8 mouse cellular contexts compared by ENCODE assay signal in the genomic region with DNA sequence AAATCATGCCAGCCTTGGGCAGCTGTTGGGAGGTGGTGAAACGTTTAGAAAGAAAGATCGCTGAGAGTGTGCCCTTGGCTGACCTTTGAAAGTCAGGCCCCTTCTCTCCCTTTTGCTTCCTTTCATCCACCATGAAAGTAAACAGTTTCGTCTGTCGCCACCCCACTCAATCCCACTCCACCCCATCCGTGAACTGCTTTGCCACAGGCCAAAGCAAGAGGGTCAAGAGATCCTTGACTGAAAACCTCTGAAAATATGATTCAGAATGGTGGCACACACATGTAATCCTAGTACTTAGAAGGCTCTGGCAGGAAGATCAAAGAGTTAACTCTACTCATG. TPM values are rescaled to one million over a fixed set of nuclear protein-coding genes. Genes with fewer than 3 reads are reported as not detected.
A peak's percentile ranks its signal among the peaks of the same experiment; 100 is the strongest.
DNase-seq lines count a peak whose midpoint lies in the region; ATAC-seq and TF ChIP-seq lines count a peak whose summit lies in the region.

No protein-coding gene starts in this region.

- no peak for TF ChIP-seq CTCF in MEL (IDR thresholded peaks at IDR 0.05 in 2 of 3, conservative IDR thresholded peaks at IDR 0.05 in 1 of 3; ENCODE audit: control insufficient read depth in 1 of 3, insufficient read depth in 1 of 3, low read depth in 2 of 3, low read length in 3 of 3, poor library complexity in 1 of 3, severe bottlenecking in 1 of 3)

- peak; percentile 6; the same call in 1 of the 2 replicates for ATAC-seq in heart, embryonic 12.5 days (ENCODE audit: insufficient number of reproducible peaks, low FRiP score)
- no peak; the same call in 1 of the 2 replicates for ATAC-seq in hindbrain, embryonic 15.5 days (ENCODE audit: low FRiP score, low read depth)
- no peak for ATAC-seq in erythroid progenitor cell, adult 5-6 weeks (replicated peaks; ENCODE audit: low FRiP score, poor library complexity, severe bottlenecking)

- peak overlapping the region; percentile 66 for H3K4me3 ChIP-seq in heart, embryonic 12.5 days
- peak overlapping the region; percentile 59 to 93 for H3K4me3 ChIP-seq in MEL (ENCODE audit: control insufficient read depth in 1 of 2, insufficient read depth in 1 of 2, low read depth in 2 of 2, low read length in 2 of 2)
- peak overlapping the region; percentile 54 for H3K4me3 ChIP-seq in hindbrain, embryonic 15.5 days

- intact Hi-C loops in heart, postnatal 10 days (cut with DNase I), result loop anchor here (1.0 kb wide), 1 partner anchor 193 kb away; no protein-coding TSS in a partner anchor

- TF ChIP-seq POLR2A in MEL (IDR thresholded peaks at IDR 0.05; ENCODE audit: control insufficient read depth in 1 of 2, insufficient read depth in 1 of 2, low read depth in 1 of 2, low read length in 2 of 2, poor library complexity in 1 of 2), result no peak

- no peaks in the 10 kb centered on the region for H3K4me1 ChIP-seq in heart, embryonic 12.5 days (replicated peaks)
- peaks cover 0 to 6% of the 10 kb centered on the region in 2 experiments; a peak in 1 of 4 replicates for H3K4me1 ChIP-seq in MEL (ENCODE audit: control insufficient read depth in 1 of 2, insufficient read depth in 2 of 2, low read length in 2 of 2)
- 0 out of 2 replicates have a peak, but pooled peaks cover 5% of the 10 kb centered on the region for H3K4me1 ChIP-seq in hindbrain, embryonic 15.5 days (replicated peaks)

- TF ChIP-seq EP300 in MEL (IDR thresholded peaks at IDR 0.05; ENCODE audit: low read depth in 1 of 2, low read length in 2 of 2), result no peak

- peak overlapping the region; percentile 48; the same call in 1 of the 2 replicates for H3K27ac ChIP-seq in heart, embryonic 12.5 days (ENCODE audit: poor library complexity, severe bottlenecking)
- peak overlapping the region; percentile 27 for H3K27ac ChIP-seq in MEL (ENCODE audit: control insufficient read depth, low read depth, low read length)
- peak overlapping the region; percentile 77 for H3K27ac ChIP-seq in hindbrain, embryonic 15.5 days (replicated peaks)

- H3K79me2 ChIP-seq in MEL (ENCODE audit: control insufficient read depth, insufficient read depth, low read length, poor library complexity), result peaks cover 1% of the 10 kb centered on the region; the same call in 1 of the 2 replicates

- WGBS in heart, embryonic 12.5 days, result 32% methylated on average over 5 of the region's 5 CpGs
- 17% methylated on average over 5 of the region's 5 CpGs for WGBS in hindbrain, embryonic 15.5 days

- no peak for DNase-seq in heart, postnatal 10 days
- no peak for DNase-seq in MEL (ENCODE audit: low read depth, low spot score)
- peak; percentile 39 to 52 for DNase-seq in lung, postnatal 4 days
- no peak for DNase-seq in embryo, embryonic 11 days
- no peak for DNase-seq in right cerebral cortex, postnatal 25 days

- peaks cover 10% of the 10 kb centered on the region; the same call in 1 of the 2 replicates for H3K36me3 ChIP-seq in heart, embryonic 12.5 days
- peaks cover 0 to 2% of the 10 kb centered on the region in 2 experiments; a peak in 1 of 4 replicates for H3K36me3 ChIP-seq in MEL (ENCODE audit: control insufficient read depth in 1 of 2, insufficient read depth in 2 of 2, low read length in 2 of 2)
- H3K36me3 ChIP-seq in hindbrain, embryonic 15.5 days, result no peaks in the 10 kb centered on the region

- no peaks in the 10 kb centered on the region for H3K27me3 ChIP-seq in heart, embryonic 12.5 days (replicated peaks)
- no peaks in the 10 kb centered on the region for H3K27me3 ChIP-seq in MEL (ENCODE audit: control insufficient read depth in 1 of 2, insufficient read depth in 2 of 2, low read length in 2 of 2)
- no peaks in the 10 kb centered on the region for H3K27me3 ChIP-seq in hindbrain, embryonic 15.5 days

- H3K9me3 ChIP-seq in heart, embryonic 12.5 days (replicated peaks), result no peaks in the 10 kb centered on the region
- no peaks in the 10 kb centered on the region for H3K9me3 ChIP-seq in MEL (replicated peaks; ENCODE audit: insufficient read depth, low read length)
- H3K9me3 ChIP-seq in hindbrain, embryonic 15.5 days, result no peaks in the 10 kb centered on the region

- H3K4me2 ChIP-seq in heart, embryonic 12.5 days, result peak overlapping the region; percentile 68
- H3K4me2 ChIP-seq in hindbrain, embryonic 15.5 days, result peak overlapping the region; percentile 69

- TF ChIP-seq RAD21 in MEL (IDR thresholded peaks at IDR 0.05; ENCODE audit: low read depth, low read length), result no peak

- peak overlapping the region; percentile 64; the same call in 1 of the 2 replicates for H3K9ac ChIP-seq in heart, embryonic 12.5 days
- peak overlapping the region; percentile 55 for H3K9ac ChIP-seq in MEL (ENCODE audit: control insufficient read depth, low read depth, low read length, poor library complexity, severe bottlenecking)
- peak overlapping the region; percentile 52 for H3K9ac ChIP-seq in hindbrain, embryonic 15.5 days

TF ChIP-seq in MEL, 35 proteins besides CTCF, POLR2A, EP300 and RAD21:
- no peak for TF ChIP-seq MAZ (IDR thresholded peaks at IDR 0.05; ENCODE audit: low read depth, low read length)
- TF ChIP-seq CHD1 (IDR thresholded peaks at IDR 0.05; ENCODE audit: low read depth, low read length), result no peak
- TF ChIP-seq UBTF (IDR thresholded peaks at IDR 0.05; ENCODE audit: borderline replicate concordance, insufficient read depth, low read depth, low read length), result no peak
- no peak for TF ChIP-seq RCOR1 (IDR thresholded peaks at IDR 0.05; ENCODE audit: low read depth, low read length)
- TF ChIP-seq ELF1 (IDR thresholded peaks at IDR 0.05; ENCODE audit: low read depth, low read length), result no peak
- no peak for TF ChIP-seq ZC3H11A (IDR thresholded peaks at IDR 0.05; ENCODE audit: low read depth, low read length)

RNA-seq across cellular contexts. Expression of gene Tep1, which starts 0.4 kb away (rescaled TPM):
- polyA plus RNA-seq in heart, embryonic 12.5 days (2016; fragmentation: Nextera tagmentation; extraction: Ambion mirVana), result 6.0 and 6.1 TPM in 2 replicates
- 10 to 100 TPM; 10.9 to 11.6 TPM for total RNA-seq in heart, postnatal 10 days (2021)
- 19.5 and 36.8 TPM in 2 replicates for total RNA-seq in MEL (2012; rRNA removed)
- 10 to 100 TPM in 1 of 2 experiments, not detected in 1; 13.7 TPM for polyA plus RNA-seq in MEL (2012; ENCODE audit: insufficient read depth in 1 of 2, insufficient read length in 2 of 2, low read depth in 1 of 2, low replicate concordance in 2 of 2, missing spikeins in 1 of 2)
- 2.0 and 2.9 TPM in 2 replicates for polyA plus RNA-seq in hindbrain, embryonic 15.5 days (2015; fragmentation: Nextera tagmentation; extraction: Ambion mirVana)
- 12.3 and 13.8 TPM in 2 replicates for total RNA-seq in erythroid progenitor cell, adult 5-6 weeks (2015; ENCODE audit: low replicate concordance)
- total RNA-seq in erythroid progenitor cell, adult 5-6 weeks (2017; ENCODE audit: low replicate concordance), result 3.0 and 3.6 TPM in 2 replicates

RNA-seq across cellular contexts. Expression of gene Klhl33, which starts 26.5 kb away (rescaled TPM):
- 0.08 and 0.09 TPM in 2 replicates for polyA plus RNA-seq in heart, embryonic 12.5 days (2016; fragmentation: Nextera tagmentation; extraction: Ambion mirVana)
- 1 to 10 TPM; 5.7 to 5.9 TPM for total RNA-seq in heart, postnatal 10 days (2021)
- total RNA-seq in MEL (2012; rRNA removed), result not detected in 2 replicates
- polyA plus RNA-seq in MEL (2012; ENCODE audit: insufficient read depth in 1 of 2, insufficient read length in 2 of 2, low read depth in 1 of 2, low replicate concordance in 2 of 2, missing spikeins in 1 of 2), result under 1 TPM in 1 of 2 experiments, not detected in 1; 0.01 TPM
- 3.1 and 3.3 TPM in 2 replicates for polyA plus RNA-seq in hindbrain, embryonic 15.5 days (2015; fragmentation: Nextera tagmentation; extraction: Ambion mirVana)
- total RNA-seq in erythroid progenitor cell, adult 5-6 weeks (2015; ENCODE audit: low replicate concordance), result not detected in 2 replicates
- total RNA-seq in erythroid progenitor cell, adult 5-6 weeks (2017; ENCODE audit: low replicate concordance), result not detected in 2 replicates

RNA-seq across cellular contexts. Expression of gene Osgep, which starts 53.9 kb away (rescaled TPM):
- 108 and 111 TPM in 2 replicates for polyA plus RNA-seq in heart, embryonic 12.5 days (2016; fragmentation: Nextera tagmentation; extraction: Ambion mirVana)
- total RNA-seq in heart, postnatal 10 days (2021), result 10 to 100 TPM; 59.5 to 66.3 TPM
- 28.0 and 29.6 TPM in 2 replicates for total RNA-seq in MEL (2012; rRNA removed)
- 10 to 100 TPM in 1 of 2 experiments, not detected in 1; 45.1 TPM for polyA plus RNA-seq in MEL (2012; ENCODE audit: insufficient read depth in 1 of 2, insufficient read length in 2 of 2, low read depth in 1 of 2, low replicate concordance in 2 of 2, missing spikeins in 1 of 2)
- 110 and 111 TPM in 2 replicates for polyA plus RNA-seq in hindbrain, embryonic 15.5 days (2015; fragmentation: Nextera tagmentation; extraction: Ambion mirVana)
- 39.3 and 75.5 TPM in 2 replicates for total RNA-seq in erythroid progenitor cell, adult 5-6 weeks (2015; ENCODE audit: low replicate concordance)
- total RNA-seq in erythroid progenitor cell, adult 5-6 weeks (2017; ENCODE audit: low replicate concordance), result 14.8 and 16.6 TPM in 2 replicates

RNA-seq across cellular contexts. Expression of gene Apex1, which starts 54.0 kb away (rescaled TPM):
- 152 and 159 TPM in 2 replicates for polyA plus RNA-seq in heart, embryonic 12.5 days (2016; fragmentation: Nextera tagmentation; extraction: Ambion mirVana)
- total RNA-seq in heart, postnatal 10 days (2021), result 10 to 100 TPM; 39.5 to 43.4 TPM
- 123 and 129 TPM in 2 replicates for total RNA-seq in MEL (2012; rRNA removed)
- polyA plus RNA-seq in MEL (2012; ENCODE audit: insufficient read depth in 1 of 2, insufficient read length in 2 of 2, low read depth in 1 of 2, low replicate concordance in 2 of 2, missing spikeins in 1 of 2), result 100 to 1,000 TPM in 1 of 2 experiments, not detected in 1; 155 TPM
- 172 and 178 TPM in 2 replicates for polyA plus RNA-seq in hindbrain, embryonic 15.5 days (2015; fragmentation: Nextera tagmentation; extraction: Ambion mirVana)
- 16.6 and 28.9 TPM in 2 replicates for total RNA-seq in erythroid progenitor cell, adult 5-6 weeks (2015; ENCODE audit: low replicate concordance)
- total RNA-seq in erythroid progenitor cell, adult 5-6 weeks (2017; ENCODE audit: low replicate concordance), result 8.3 and 13.2 TPM in 2 replicates

RNA-seq across cellular contexts. Expression of gene Pip4p1, which starts 59.9 kb away (rescaled TPM):
- polyA plus RNA-seq in heart, embryonic 12.5 days (2016; fragmentation: Nextera tagmentation; extraction: Ambion mirVana), result 33.6 and 37.3 TPM in 2 replicates
- 10 to 100 TPM; 23.7 to 25.4 TPM for total RNA-seq in heart, postnatal 10 days (2021)
- total RNA-seq in MEL (2012; rRNA removed), result 10.5 and 12.2 TPM in 2 replicates
- polyA plus RNA-seq in MEL (2012; ENCODE audit: insufficient read depth in 1 of 2, insufficient read length in 2 of 2, low read depth in 1 of 2, low replicate concordance in 2 of 2, missing spikeins in 1 of 2), result 10 to 100 TPM in 1 of 2 experiments, not detected in 1; 21.6 TPM
- 92.4 and 107 TPM in 2 replicates for polyA plus RNA-seq in hindbrain, embryonic 15.5 days (2015; fragmentation: Nextera tagmentation; extraction: Ambion mirVana)
- 34.4 and 37.8 TPM in 2 replicates for total RNA-seq in erythroid progenitor cell, adult 5-6 weeks (2015; ENCODE audit: low replicate concordance)
- 23.5 and 28.2 TPM in 2 replicates for total RNA-seq in erythroid progenitor cell, adult 5-6 weeks (2017; ENCODE audit: low replicate concordance)

Comparison
In these comparisons a context has a peak if more than half of its experiments do, and no peak if none do; other contexts are left out.
1. H3K27ac ChIP-seq: peak in every context shown above with its lines; median percentile 77 in hindbrain, embryonic 15.5 days; 48 in heart, embryonic 12.5 days; 27 in MEL.
2. DNase-seq: peak in lung, postnatal 4 days (2 of 2); none in heart, postnatal 10 days (0 of 2), MEL (single experiment), embryo, embryonic 11 days (single experiment) and right cerebral cortex, postnatal 25 days (single experiment).
3. Peak in every context shown above with its lines, with median percentiles within 50 percentile points of each other: H3K4me3 ChIP-seq and H3K9ac ChIP-seq.